Mouse (Mus musculus): ENCODE measurements at regions not wholly inside any gene's neighbourhood (a gene's known extent, or its start where the extent isn't known, plus 50 kb on each side); places are given as distances from the start of the nearest gene placed in this dataset.

DNA sequence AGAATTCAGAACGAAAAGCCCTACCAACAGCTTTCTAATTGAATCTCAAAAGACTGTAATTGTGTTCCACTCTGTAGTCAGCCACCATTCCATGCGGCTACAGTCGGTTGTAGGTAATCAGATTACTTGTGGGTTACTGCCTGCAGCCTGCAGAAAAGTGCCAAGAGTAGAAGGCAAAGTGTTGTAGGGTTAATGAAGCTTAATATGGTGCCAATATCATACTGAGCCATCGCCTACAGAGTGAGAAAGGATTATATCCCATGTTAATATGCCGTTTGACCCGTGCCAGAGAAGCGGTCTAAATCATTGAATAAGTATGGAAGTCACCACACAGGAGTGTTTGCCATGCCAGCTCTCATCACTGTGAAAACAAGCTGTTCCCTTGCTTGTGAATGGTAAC, 786.4 kb upstream of the Acvr2a start:
- no peaks in the 10 kb centered on the region for H3K4me1 ChIP-seq (ENCODE audit: control insufficient read depth, insufficient read depth, low read depth, low read length)
- ATAC-seq, result peak; percentile 94
- 59% methylated on average over 7 of the region's 7 CpGs for WGBS

DNA sequence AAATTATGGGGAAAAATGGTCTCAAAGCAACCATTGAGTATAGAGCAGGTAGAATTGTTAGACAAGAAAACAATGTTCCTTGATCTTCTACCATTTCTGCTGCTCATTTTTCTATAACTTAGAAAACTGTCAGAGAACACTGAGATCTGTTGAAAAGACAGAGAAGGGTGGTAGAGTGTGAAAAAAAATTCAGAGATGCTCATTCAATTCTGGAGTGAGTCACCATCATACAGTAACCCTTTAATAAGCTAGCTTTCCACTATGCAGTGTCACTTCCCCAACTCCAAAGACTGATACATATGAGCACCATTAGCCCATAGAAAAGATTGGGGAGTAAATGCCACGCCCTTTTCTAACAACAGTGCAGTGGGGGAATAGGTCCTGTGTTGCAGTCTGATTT, 752.5 kb upstream of the Acvr2a start:
- Histone ChIP-seq H3K27ac (ENCODE audit: low read depth, low read length) (no peak overlapping the region), H3K4me1 (ENCODE audit: control insufficient read depth, insufficient read depth, low read depth, low read length) (no peaks in the 10 kb centered on the region), H3K4me2 (ENCODE audit: low read length) (no peak overlapping the region), H3K36me3 (ENCODE audit: control insufficient read depth, insufficient read depth, low read length) (no peaks in the 10 kb centered on the region), H3K27me3 (replicated peaks; ENCODE audit: control insufficient read depth, insufficient read depth, low read length) (no peaks in the 10 kb centered on the region), H3K9ac (ENCODE audit: low read depth, low read length) (no peak overlapping the region), H3K4me3 (ENCODE audit: low read length) (no peak overlapping the region), H3K9me3 (ENCODE audit: control insufficient read depth, low read length) (no peaks in the 10 kb centered on the region)
- WGBS, result 61% methylated on average over 1 of the region's 1 CpGs
- no peak for ATAC-seq

More for the DNA sequence above, 786.4 kb upstream of the Acvr2a start:
- Histone ChIP-seq H3K27ac (ENCODE audit: low read depth, low read length) (no peak overlapping the region), H3K9ac (ENCODE audit: low read depth, low read length) (no peak overlapping the region), H3K9me3 (ENCODE audit: control insufficient read depth, low read length) (no peaks in the 10 kb centered on the region), H3K27me3 (replicated peaks; ENCODE audit: control insufficient read depth, insufficient read depth, low read length) (no peaks in the 10 kb centered on the region), H3K4me3 (ENCODE audit: low read length) (no peak overlapping the region), H3K36me3 (ENCODE audit: control insufficient read depth, insufficient read depth, low read length) (no peaks in the 10 kb centered on the region), H3K4me2 (ENCODE audit: low read length) (no peak overlapping the region)

DNA sequence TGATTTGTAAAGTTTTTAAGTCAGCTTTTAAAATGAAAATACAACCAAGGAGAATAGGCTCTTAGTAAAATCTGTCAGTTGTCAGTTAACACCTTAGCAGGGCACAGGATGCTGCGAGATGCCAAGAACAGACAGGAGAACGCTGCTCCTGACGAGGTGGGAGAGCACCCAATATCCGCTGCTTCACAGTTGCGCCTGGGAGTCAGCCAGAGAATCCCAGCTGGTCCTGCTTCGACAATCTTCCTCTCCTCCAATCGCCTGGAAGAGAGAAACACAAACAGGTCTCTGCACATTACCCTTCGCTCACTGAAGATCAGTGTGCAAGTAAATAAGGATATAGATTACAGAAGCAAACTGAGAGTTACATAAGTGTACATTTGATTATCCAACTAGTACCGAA, 750.5 kb upstream of the Acvr2a start:
- Histone ChIP-seq H3K9me3 (ENCODE audit: control insufficient read depth, low read length) (no peaks in the 10 kb centered on the region), H3K36me3 (ENCODE audit: control insufficient read depth, insufficient read depth, low read length) (no peaks in the 10 kb centered on the region), H3K27me3 (replicated peaks; ENCODE audit: control insufficient read depth, insufficient read depth, low read length) (no peaks in the 10 kb centered on the region), H3K4me2 (ENCODE audit: low read length) (no peak overlapping the region), H3K4me3 (ENCODE audit: low read length) (no peak overlapping the region), H3K27ac (ENCODE audit: low read depth, low read length) (no peak overlapping the region), H3K9ac (ENCODE audit: low read depth, low read length) (no peak overlapping the region), H3K4me1 (ENCODE audit: control insufficient read depth, insufficient read depth, low read depth, low read length) (no peaks in the 10 kb centered on the region)
- WGBS, result 71% methylated on average over 9 of the region's 9 CpGs
- peak; percentile 54; the same call in 1 of the 2 replicates for ATAC-seq

DNA sequence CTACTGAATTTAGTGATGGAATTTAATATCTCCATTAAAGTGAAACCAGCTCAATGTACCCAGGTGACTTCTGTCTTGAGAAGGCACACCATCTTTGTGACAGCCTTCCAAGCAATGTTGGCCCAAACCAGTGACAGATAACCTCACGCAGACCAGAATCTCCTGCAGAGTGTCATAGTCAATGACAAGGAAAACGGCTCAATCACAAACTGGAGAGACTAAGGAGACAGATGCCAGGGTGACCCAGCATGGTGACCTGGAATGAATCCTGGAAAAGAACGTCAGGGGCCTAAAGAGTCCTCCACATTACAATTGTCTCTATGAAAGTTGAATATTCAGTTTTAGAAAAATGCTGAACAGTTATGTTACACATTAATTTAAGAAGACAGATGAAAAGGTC, 748.7 kb upstream of the Acvr2a start:
- no peak overlapping the region for H3K9ac ChIP-seq (ENCODE audit: low read depth, low read length)
- no peaks in the 10 kb centered on the region for H3K27me3 ChIP-seq (replicated peaks; ENCODE audit: control insufficient read depth, insufficient read depth, low read length)
- no peak for ATAC-seq
- no peaks in the 10 kb centered on the region for H3K36me3 ChIP-seq (ENCODE audit: control insufficient read depth, insufficient read depth, low read length)
- no peak overlapping the region for H3K4me2 ChIP-seq (ENCODE audit: low read length)
- no peaks in the 10 kb centered on the region for H3K4me1 ChIP-seq (ENCODE audit: control insufficient read depth, insufficient read depth, low read depth, low read length)
- H3K4me3 ChIP-seq (ENCODE audit: low read length), result no peak overlapping the region
- H3K27ac ChIP-seq (ENCODE audit: low read depth, low read length), result no peak overlapping the region
- WGBS, result 53% methylated on average over 3 of the region's 3 CpGs
- no peaks in the 10 kb centered on the region for H3K9me3 ChIP-seq (ENCODE audit: control insufficient read depth, low read length)

DNA sequence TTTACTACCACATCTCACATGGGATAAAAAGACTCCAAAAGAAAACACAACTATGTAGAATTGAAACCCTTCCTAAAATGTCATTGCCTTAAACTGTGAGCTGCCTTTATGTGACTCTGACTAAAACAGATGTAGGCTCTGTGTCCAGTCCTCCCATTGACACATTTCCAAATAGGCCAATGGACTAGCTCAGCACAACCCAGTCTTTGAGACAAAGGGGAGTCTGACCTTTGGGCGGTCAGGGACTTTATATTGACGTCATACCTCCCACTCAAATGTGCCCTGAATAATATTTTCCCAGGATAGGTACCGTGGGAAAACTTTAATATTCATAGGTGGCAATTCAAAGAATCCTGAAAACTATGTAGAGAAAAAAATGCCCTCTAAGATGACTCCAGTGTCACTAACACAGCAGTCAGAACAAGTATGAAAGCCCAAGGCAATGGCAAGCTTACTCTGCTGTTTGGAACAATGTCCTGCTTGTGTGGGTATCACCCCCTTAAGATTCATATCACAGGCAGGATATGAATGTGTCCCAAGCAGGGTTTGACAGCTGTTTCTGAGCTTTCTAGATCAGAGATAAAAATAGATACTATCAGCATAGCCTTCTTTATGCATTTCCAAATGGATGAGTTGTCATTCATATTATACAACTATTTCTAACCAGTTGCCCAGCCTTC, 731.6 kb upstream of the Acvr2a start:
- H3K36me3 ChIP-seq (ENCODE audit: control insufficient read depth, insufficient read depth, low read length), result no peaks in the 10 kb centered on the region
- ATAC-seq, result no peak
- H3K4me1 ChIP-seq (ENCODE audit: control insufficient read depth, insufficient read depth, low read depth, low read length), result no peaks in the 10 kb centered on the region
- no peak overlapping the region for H3K4me2 ChIP-seq (ENCODE audit: low read length)
- no peak overlapping the region for H3K4me3 ChIP-seq (ENCODE audit: low read length)
- H3K27me3 ChIP-seq (replicated peaks; ENCODE audit: control insufficient read depth, insufficient read depth, low read length), result no peaks in the 10 kb centered on the region
- WGBS, result 37% methylated on average over 3 of the region's 3 CpGs
- H3K9me3 ChIP-seq (ENCODE audit: control insufficient read depth, low read length), result no peaks in the 10 kb centered on the region
- H3K27ac ChIP-seq (ENCODE audit: low read depth, low read length), result no peak overlapping the region
- H3K9ac ChIP-seq (ENCODE audit: low read depth, low read length), result no peak overlapping the region

DNA sequence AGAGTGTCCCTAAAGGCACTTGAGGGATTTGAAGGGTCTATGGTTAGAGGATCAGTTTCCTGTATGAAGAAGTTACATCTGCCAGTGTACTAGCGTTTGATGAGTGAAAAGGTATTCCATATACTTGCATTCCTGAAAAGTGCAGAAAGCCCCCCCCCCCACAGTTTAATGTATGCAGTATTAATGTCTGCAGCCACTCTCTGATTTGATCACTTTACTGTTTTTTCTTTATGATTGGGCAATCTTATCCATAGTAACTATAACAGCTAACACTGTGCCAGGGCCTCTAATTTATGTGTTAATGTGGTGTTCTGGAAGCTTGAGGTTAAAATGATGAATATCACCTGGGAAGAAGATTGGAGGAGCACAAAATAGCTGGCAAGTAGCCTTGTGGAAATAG, 715.6 kb upstream of the Acvr2a start:
- ATAC-seq, result peak; percentile 55
- 59% methylated on average over 1 of the region's 1 CpGs for WGBS

DNA sequence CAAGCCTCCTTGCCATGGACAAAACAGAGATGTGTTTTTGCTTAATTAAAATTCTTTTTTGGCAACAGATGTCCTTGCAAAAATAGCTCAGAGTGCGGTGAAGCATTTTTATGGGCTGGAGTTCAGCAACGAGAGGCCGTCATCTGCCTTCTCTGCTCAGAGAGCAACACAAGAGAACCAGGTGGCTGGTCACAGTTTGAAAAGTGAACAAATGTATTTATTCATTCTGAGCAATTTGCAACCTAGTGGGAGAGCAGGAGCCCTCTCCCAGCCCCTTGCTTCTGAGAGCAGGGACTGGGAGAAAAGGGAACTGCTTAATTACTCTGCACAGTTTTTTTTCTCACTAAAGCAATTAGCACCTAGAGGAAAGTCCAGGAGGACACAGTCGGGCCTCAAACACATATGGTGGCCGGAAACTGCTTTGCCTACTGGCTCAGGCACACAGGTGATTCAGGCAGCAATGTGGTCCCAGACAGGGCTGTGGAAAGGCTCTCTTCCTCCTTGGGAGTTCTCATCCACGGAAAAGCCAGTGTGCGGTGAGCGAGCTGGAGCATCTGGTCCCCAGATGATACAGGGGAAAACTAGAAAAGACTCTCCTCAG, 714.9 kb upstream of the Acvr2a start:
- Histone ChIP-seq H3K9me3 (ENCODE audit: control insufficient read depth, low read length) (no peaks in the 10 kb centered on the region), H3K9ac (ENCODE audit: low read depth, low read length) (no peak overlapping the region), H3K4me2 (ENCODE audit: low read length) (no peak overlapping the region), H3K27ac (ENCODE audit: low read depth, low read length) (0 out of 2 replicates have a peak overlapping the region, but pooled peaks have one; percentile 32), H3K4me1 (ENCODE audit: control insufficient read depth, insufficient read depth, low read depth, low read length) (peaks cover 12% of the 10 kb centered on the region), H3K36me3 (ENCODE audit: control insufficient read depth, insufficient read depth, low read length) (no peaks in the 10 kb centered on the region), H3K4me3 (ENCODE audit: low read length) (no peak overlapping the region), H3K27me3 (replicated peaks; ENCODE audit: control insufficient read depth, insufficient read depth, low read length) (no peaks in the 10 kb centered on the region)
- ATAC-seq, result peak; percentile 88
- WGBS, result 24% methylated on average over 8 of the region's 8 CpGs

More for the DNA sequence above, 715.6 kb upstream of the Acvr2a start:
- no peak overlapping the region for H3K4me3 ChIP-seq (ENCODE audit: low read length)
- no peaks in the 10 kb centered on the region for H3K36me3 ChIP-seq (ENCODE audit: control insufficient read depth, insufficient read depth, low read length)
- H3K4me2 ChIP-seq (ENCODE audit: low read length), result no peak overlapping the region
- no peak overlapping the region for H3K9ac ChIP-seq (ENCODE audit: low read depth, low read length)
- H3K27me3 ChIP-seq (replicated peaks; ENCODE audit: control insufficient read depth, insufficient read depth, low read length), result no peaks in the 10 kb centered on the region
- H3K9me3 ChIP-seq (ENCODE audit: control insufficient read depth, low read length), result no peaks in the 10 kb centered on the region
- peaks cover 12% of the 10 kb centered on the region for H3K4me1 ChIP-seq (ENCODE audit: control insufficient read depth, insufficient read depth, low read depth, low read length)
- no peak overlapping the region for H3K27ac ChIP-seq (ENCODE audit: low read depth, low read length)

DNA sequence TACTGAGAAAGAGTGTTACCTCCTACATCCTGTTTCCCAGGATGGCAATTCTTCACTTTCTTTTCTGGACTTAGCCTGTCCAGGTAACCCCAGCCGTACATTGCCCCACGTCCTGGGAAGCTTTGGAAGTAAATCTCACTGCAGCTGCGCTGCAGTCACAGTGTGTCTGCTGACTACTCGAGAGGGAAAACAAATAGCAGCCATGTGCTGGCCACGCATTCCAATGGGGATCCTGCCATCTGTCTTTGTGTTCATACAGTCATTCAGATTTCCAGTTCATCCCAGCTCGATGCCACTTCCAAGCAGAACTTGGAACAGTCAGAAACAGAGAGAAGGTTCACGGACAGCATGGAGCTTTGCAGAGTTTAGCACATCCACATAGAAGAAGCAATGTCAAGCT, 690.2 kb upstream of the Acvr2a start:
- no peak for ATAC-seq
- H3K9ac ChIP-seq (ENCODE audit: low read depth, low read length), result no peak overlapping the region
- no peak overlapping the region for H3K27ac ChIP-seq (ENCODE audit: low read depth, low read length)
- H3K36me3 ChIP-seq (ENCODE audit: control insufficient read depth, insufficient read depth, low read length), result no peaks in the 10 kb centered on the region
- 38% methylated on average over 7 of the region's 7 CpGs for WGBS
- no peaks in the 10 kb centered on the region for H3K27me3 ChIP-seq (replicated peaks; ENCODE audit: control insufficient read depth, insufficient read depth, low read length)
- no peaks in the 10 kb centered on the region for H3K9me3 ChIP-seq (ENCODE audit: control insufficient read depth, low read length)
- no peaks in the 10 kb centered on the region for H3K4me1 ChIP-seq (ENCODE audit: control insufficient read depth, insufficient read depth, low read depth, low read length)
- H3K4me3 ChIP-seq (ENCODE audit: low read length), result no peak overlapping the region
- H3K4me2 ChIP-seq (ENCODE audit: low read length), result no peak overlapping the region

DNA sequence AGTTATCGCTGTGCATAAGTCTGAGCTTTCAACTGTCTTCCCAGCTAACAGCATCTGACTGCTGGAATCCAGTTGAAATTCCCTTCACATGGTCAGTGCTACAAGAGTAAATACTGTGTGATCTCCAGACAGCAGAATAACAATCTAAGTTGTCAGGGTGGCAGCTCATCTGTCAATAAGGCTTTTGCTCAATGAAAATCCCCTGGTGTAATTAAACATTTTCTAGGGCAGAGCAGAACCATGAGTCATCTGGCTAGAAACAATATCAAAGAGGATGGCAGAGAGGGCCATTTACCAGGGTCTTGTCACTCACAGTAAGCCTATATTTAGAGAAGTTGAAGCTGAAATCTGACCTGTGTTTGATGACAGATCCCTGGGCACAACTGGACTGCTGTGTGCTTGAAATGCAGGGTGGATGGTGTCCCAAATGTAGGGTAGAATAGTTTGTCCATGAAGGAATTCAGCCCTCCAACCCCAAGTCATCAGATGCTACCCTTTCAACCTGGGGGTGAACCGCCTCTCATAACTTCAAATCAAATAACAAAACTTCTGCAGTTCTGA, 675.8 kb upstream of the Acvr2a start:
- Histone ChIP-seq H3K27me3 (replicated peaks; ENCODE audit: control insufficient read depth, insufficient read depth, low read length) (no peaks in the 10 kb centered on the region), H3K36me3 (ENCODE audit: control insufficient read depth, insufficient read depth, low read length) (no peaks in the 10 kb centered on the region), H3K9me3 (ENCODE audit: control insufficient read depth, low read length) (no peaks in the 10 kb centered on the region), H3K27ac (ENCODE audit: low read depth, low read length) (no peak overlapping the region), H3K4me2 (ENCODE audit: low read length) (no peak overlapping the region), H3K4me1 (ENCODE audit: control insufficient read depth, insufficient read depth, low read depth, low read length) (no peaks in the 10 kb centered on the region), H3K9ac (ENCODE audit: low read depth, low read length) (no peak overlapping the region), H3K4me3 (ENCODE audit: low read length) (no peak overlapping the region)
- ATAC-seq, result no peak
- WGBS, result 90% methylated on average over 2 of the region's 2 CpGs

Measured in hindbrain, embryonic 16.5 days (tissue).